Mouse (Mus musculus) T-cell, adult 2 months (primary cell): ENCODE results near the gene Rtp1.

Experiments
- DNase-seq: peaks from one replicate; pipeline ENCODE4 v3.0.0; 2022; ENCODE audit warnings: low spot score

The Rtp1 gene

DNA sequence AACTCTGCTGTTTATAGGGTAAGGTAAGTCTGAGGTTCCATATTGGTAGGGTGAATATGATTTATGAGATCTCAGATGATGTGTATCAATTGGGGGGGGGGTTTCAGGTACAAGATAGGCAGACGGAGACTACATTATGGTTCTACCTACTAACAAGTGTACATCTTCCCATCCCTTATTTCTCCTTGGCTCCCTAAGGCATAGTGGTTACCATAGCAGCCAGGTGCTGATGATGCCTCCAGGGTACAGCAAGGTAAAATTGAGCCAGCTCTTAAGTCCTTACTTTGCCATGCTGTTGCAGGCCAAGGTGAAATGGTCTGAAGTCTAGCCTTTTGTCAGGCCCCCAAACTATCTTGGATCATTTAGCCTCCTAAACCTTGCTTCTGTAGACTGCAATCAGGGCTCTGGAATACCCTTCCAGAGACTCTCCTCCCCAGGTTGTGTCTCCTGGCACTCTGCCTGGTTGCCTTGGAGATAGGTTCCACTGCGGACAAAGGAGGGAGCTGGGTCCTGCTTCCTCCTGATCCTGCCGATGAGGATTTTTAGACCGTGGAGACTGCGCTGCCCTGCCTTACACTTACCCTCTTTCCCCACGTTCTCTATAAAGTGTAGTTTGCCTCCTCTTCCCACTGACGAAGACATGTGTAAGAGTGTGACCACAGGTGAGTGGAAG is at the start of gene Rtp1:
TSS of gene Rtp1 (plus strand) at position 487 of the 673 bp plus-strand sequence.
- no peak for DNase-seq

GRCm38 (mm10) chr16:23379536-23380230 is 49.2 kb upstream of the Rtp1 start:
- DNase-seq = no peak

DNA sequence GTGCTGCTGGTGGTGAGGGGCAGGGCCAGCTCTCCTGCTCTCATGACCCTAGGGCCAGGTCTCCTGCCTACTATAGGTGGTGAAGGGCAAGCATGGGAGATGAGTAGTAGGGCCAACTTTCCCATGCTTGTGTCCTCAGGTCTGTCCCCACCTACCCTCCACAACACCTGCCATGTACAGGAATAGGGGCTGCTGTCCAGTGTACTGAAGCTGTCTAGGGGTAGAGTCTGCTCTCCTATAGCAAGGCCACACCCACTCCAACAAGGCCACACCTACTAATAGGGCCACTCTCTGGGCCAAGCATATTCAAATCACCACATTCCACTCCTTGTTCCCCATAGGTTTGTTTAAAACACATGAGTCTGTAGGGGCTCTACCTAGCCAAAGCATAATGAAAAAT is 44.6 kb upstream of the Rtp1 start:
- no peak for DNase-seq

- DNase-seq = no peak
Observed at GRCm38 (mm10) chr16:23397931-23398330, 31.0 kb upstream of the Rtp1 start.

DNA sequence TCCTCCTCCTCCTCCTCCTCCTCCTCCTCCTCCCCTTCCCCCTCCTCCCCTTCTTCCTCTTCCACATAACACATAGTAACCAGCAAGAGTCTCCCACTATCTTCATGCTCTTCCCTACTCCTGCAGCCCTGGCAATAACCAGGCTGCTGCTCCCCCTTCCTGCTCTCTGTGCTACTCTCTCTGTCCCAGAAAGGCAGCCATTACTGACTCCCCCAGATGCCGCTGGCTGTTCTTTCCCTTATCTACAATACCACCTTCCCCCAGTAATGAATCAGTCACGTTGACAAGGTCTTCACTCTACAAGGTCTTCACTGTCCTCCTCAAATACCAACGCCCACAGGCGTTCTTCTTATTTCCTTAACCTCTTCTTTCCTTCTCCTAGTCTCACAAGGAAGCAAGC is 27.5 kb upstream of the Rtp1 start:
- DNase-seq = no peak

GRCm38 (mm10) chr16:23401959-23402358 is 27.0 kb upstream of the Rtp1 start:
- no peak for DNase-seq

GRCm38 (mm10) chr16:23403008-23403755 is 25.8 kb upstream of the Rtp1 start:
- peak; percentile 72 for DNase-seq

- DNase-seq = no peak
Observed at GRCm38 (mm10) chr16:23412930-23413329, 16.0 kb upstream of the Rtp1 start.

DNA sequence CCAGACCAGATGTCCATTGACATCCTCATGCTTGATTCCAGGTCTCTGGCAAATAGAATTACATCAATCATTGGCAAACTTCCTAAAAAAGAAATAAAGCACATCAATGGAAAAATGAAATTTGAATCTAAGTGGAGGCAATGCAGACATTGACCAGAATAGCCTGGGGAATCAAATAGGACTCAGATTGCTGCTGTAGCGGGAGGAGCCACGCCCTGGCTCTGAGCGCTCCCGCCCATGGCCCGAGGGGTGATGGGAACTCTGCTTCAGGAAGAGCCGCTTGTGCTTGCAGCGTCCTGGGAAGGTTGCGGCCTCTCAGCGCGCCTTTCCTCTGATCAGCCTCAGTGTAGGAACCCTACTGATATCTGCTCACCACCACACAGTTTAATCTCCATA is 12.7 kb upstream of the Rtp1 start:
- no peak for DNase-seq

DNA sequence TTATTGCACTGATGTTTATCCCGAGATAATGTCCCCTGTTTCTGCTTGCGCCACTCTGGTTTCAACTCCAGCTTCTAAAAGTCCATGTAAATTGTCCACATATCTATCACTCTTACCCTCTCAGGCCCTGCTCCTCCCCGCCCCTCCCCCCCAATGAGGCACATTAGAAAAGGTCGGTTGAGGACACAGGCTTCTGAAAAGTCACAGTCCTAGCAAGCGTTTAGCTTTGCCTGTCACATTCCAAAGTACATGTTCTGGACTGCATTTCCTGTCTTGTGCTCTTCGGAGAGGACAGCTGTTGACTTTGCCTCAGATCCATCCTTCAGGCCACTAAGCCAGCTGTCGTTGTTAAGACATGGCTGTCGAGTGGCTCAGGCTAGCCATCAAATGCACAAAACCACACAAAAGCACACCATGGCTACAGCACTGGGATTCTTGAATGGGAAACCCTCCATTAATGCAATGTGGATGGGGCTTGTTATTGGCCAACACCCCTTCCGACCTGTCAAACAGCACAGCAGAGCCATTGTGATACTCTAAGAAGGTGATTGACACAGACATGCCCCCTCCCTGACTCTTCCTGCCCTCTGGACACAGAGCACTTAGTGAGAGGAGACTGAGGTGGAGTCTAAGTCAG is 12.2 kb upstream of the Rtp1 start:
- DNase-seq = no peak

- no peak for DNase-seq
Observed at GRCm38 (mm10) chr16:23417456-23418240, 11.3 kb upstream of the Rtp1 start.

DNA sequence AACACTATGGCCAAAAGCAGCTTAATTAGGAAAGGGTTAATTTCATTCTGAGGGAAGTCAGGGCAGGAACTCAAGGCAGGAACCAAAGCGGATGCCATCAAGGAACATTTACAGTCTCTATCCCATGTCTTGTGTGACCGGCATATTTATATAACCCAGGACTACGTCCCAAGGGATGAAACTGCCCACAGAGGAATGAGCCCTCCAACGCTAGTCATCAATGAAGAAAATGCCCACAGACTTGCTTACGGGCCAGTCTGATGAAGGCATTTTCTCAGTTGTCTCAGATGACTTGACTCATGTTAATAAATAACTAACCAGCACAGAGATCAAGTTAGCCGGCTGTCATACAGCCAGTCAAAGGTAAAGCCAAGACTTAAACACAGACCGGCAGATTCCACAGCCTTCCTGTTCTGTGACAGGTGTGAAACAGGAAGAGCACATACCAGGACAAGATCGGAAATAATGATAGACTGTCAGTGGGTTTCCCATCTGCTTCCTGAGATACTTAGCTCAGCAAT is 9.3 kb upstream of the Rtp1 start:
- DNase-seq = no peak

- no peak for DNase-seq
Observed at GRCm38 (mm10) chr16:23423825-23424224, 5.1 kb upstream of the Rtp1 start.

DNA sequence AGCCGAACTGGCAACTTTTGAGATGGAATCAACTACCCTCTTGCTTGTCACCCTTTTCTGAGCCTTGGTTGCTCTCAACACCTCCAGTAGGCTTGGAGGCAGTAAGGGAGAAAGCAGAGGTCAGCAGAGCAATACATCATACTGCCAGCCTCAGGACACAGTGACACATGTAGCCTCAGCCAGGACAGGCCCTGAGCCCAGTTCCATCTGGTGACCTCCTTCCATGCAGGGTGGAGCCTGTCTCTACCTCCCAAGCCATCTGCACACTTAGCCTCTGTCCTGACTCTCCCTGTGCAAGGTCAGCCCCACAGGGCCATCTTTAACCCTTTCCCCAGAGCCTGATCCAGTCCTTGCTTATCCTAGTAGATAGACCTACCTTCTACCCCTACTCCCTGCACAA is 1.2 kb upstream of the Rtp1 start:
- DNase-seq = no peak

DNA sequence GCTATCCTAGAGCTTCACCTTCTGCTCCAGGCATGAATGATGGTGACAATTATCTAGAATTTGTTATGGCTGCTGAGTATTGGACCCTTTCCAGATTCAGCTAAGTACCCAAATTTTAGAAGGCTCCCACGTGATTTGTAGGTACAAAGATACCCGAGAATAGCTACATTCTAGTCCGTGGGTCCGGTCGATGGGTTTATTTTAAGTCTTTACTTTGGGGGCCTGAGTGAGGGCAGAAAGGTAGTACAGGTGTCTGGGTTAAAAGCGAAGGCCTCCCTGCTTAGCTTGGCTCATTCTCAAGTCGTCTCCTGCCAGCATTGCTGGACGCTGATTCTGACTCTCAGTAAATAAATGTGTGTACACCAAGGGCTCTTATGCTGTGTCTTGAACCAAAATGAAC is 1.1 kb downstream of the Rtp1 start:
- DNase-seq = no peak

- DNase-seq = no peak
Observed at GRCm38 (mm10) chr16:23437404-23438166, 8.7 kb downstream of the Rtp1 start.

- no peak for DNase-seq
Observed at GRCm38 (mm10) chr16:23444231-23444630, 15.3 kb downstream of the Rtp1 start.

- no peak for DNase-seq
Observed at GRCm38 (mm10) chr16:23449946-23450345, 21.0 kb downstream of the Rtp1 start.

DNA sequence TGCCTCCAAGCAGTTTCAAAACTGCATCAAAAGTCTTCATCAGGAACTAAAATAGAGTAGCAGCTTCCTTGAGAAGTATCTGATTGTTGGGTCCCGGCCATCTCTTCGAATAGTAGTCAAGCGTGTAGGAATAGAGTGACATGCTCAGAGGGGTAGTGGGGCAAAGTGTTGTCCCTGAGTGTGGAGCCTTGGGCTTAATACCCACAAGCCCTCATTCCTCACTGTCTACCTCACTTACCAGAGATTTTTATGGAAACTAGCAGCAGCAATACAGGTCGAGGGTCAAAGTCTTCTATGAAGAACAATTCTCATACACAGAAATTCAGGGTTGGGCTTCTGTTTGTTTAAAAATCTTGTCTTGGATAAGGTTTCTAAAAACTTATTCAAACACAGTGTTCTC is 21.9 kb downstream of the Rtp1 start:
- no peak for DNase-seq

- peak; percentile 36 for DNase-seq
Observed at GRCm38 (mm10) chr16:23452476-23452875, 23.5 kb downstream of the Rtp1 start.

- no peak for DNase-seq
Observed at GRCm38 (mm10) chr16:23454376-23454775, 25.4 kb downstream of the Rtp1 start.
